Mouse (Mus musculus) liver, adult 2 months (tissue): Measurements from ENCODE around the gene C1qtnf5. TPM values are rescaled to one million over a fixed set of nuclear protein-coding genes. Genes with fewer than 3 reads are reported as not detected.
A peak's percentile ranks its signal among the peaks of the same experiment; 100 is the strongest.

Experiments
- DNase-seq: peaks from one replicate; pipeline ENCODE4 v3.0.0-alpha.2; 2011; ENCODE audit warnings: low read depth, low spot score; ENCODE audit errors: extremely low read depth
- H3K27ac ChIP-seq: fragments of 200-500 bp; replicated peaks from 2 replicates; pipeline ENCODE4 v1.5.1; 2012; ENCODE audit warnings: low read depth, mild to moderate bottlenecking, control low read depth, inconsistent platforms, low read length; ENCODE audit not compliant: insufficient read depth
- H3K27me3 ChIP-seq: fragments of 200-500 bp; 2 replicates; pipeline ENCODE4 v1.6.1; 2012; ENCODE audit warnings: mild to moderate bottlenecking, moderate library complexity, low read length, inconsistent platforms; ENCODE audit not compliant: control insufficient read depth, insufficient read depth
- H3K36me3 ChIP-seq: fragments of 200-500 bp; 2 replicates; pipeline ENCODE4 v1.6.1; 2012; ENCODE audit warnings: low read length, inconsistent platforms; ENCODE audit not compliant: control insufficient read depth, insufficient read depth
- H3K4me1 ChIP-seq: fragments of 200-500 bp; 2 replicates; pipeline ENCODE4 v1.6.1; 2011; ENCODE audit warnings: low read length; ENCODE audit not compliant: control insufficient read depth, insufficient read depth
- H3K4me3 ChIP-seq: fragments of 200-500 bp; 2 replicates; pipeline ENCODE4 v1.5.1; 2011; ENCODE audit warnings: low read depth, mild to moderate bottlenecking, control low read depth, low read length, moderate library complexity; ENCODE audit not compliant: insufficient read depth
- H3K79me2 ChIP-seq: fragments of 200-500 bp; 2 replicates; pipeline ENCODE4 v1.6.1; 2012; ENCODE audit warnings: inconsistent platforms, mild to moderate bottlenecking, low read length, moderate library complexity; ENCODE audit not compliant: control insufficient read depth, insufficient read depth
- H3K9ac ChIP-seq: fragments of 200-500 bp; 2 replicates; pipeline ENCODE4 v1.6.1; 2012; ENCODE audit warnings: low read depth, mild to moderate bottlenecking, control low read depth, inconsistent platforms, low read length
- CTCF ChIP-seq: fragments of 200-500 bp; IDR thresholded peaks from 2 replicates; pipeline ENCODE4 v1.5.1; 2011; ENCODE audit warnings: low read depth, low read length, control low read depth
- POLR2A ChIP-seq: fragments of 200-500 bp; IDR thresholded peaks from 2 replicates; pipeline ENCODE4 v1.6.1; 2011; ENCODE audit warnings: low read length, control low read depth; ENCODE audit not compliant: insufficient read depth; ENCODE audit errors: extremely low read depth
- WGBS: fragments of 180-500 bp; shearing (Covaris S2); methylation state at CpG from one replicate; pipeline ENCODE4 v1.1.7; 2018; 5-methylcytosine and 5-hydroxymethylcytosine counted together
- polyA plus RNA-seq: library from polyadenylated mRNA; depleted of rRNA; stranded (reverse); fragments of >200 nt; gene quantifications from 2 replicates; pipeline ENCODE4 v1.2.3, GENCODE M21; 2012
- total RNA-seq: library from RNA; depleted of rRNA; stranded (reverse); fragments of >200 nt; gene quantifications from 2 replicates; pipeline ENCODE4 v1.2.3, GENCODE M21; 2014

C1qtnf5 gene
- total and polyA plus RNA-seq, 2 experiments, result 3.0 to 5.7 TPM

- Histone ChIP-seq H3K4me1 (no peaks in the 10 kb centered on the region), H3K27ac (no peak overlapping the region), H3K79me2 (peaks cover 5% of the 10 kb centered on the region; the same call in 1 of the 2 replicates), H3K27me3 (no peaks in the 10 kb centered on the region), H3K36me3 (no peaks in the 10 kb centered on the region), H3K4me3 (no peak overlapping the region), H3K9ac (no peak overlapping the region)
- WGBS, result 90% methylated on average over 10 of the region's 10 CpGs
- DNase-seq, result no peak
- TF ChIP-seq CTCF (no peak), POLR2A (no peak)
Observed at GRCm38 (mm10) chr9:44105781-44106180, 1.3 kb upstream of the C1qtnf5 start.

GRCm38 (mm10) chr9:44106182-44106581 is 863 bp upstream of the C1qtnf5 start:
- Histone ChIP-seq H3K79me2 (peaks cover 5% of the 10 kb centered on the region; the same call in 1 of the 2 replicates), H3K27me3 (no peaks in the 10 kb centered on the region), H3K36me3 (no peaks in the 10 kb centered on the region), H3K4me1 (no peaks in the 10 kb centered on the region), H3K27ac (no peak overlapping the region), H3K9ac (no peak overlapping the region), H3K4me3 (no peak overlapping the region)
- TF ChIP-seq CTCF (no peak), POLR2A (no peak)
- WGBS, result 86% methylated on average over 7 of the region's 7 CpGs
- no peak for DNase-seq

GRCm38 (mm10) chr9:44106596-44106995 is 449 bp upstream of the C1qtnf5 start:
- Histone ChIP-seq H3K9ac (no peak overlapping the region), H3K27me3 (no peaks in the 10 kb centered on the region), H3K4me3 (no peak overlapping the region), H3K36me3 (no peaks in the 10 kb centered on the region), H3K4me1 (no peaks in the 10 kb centered on the region), H3K27ac (no peak overlapping the region), H3K79me2 (peaks cover 5% of the 10 kb centered on the region; the same call in 1 of the 2 replicates)
- 87% methylated on average over 4 of the region's 4 CpGs for WGBS
- TF ChIP-seq POLR2A (no peak), CTCF (no peak)
- DNase-seq, result no peak

GRCm38 (mm10) chr9:44107557-44108179 is 623 bp downstream of the C1qtnf5 start:
- Histone ChIP-seq H3K4me3 (peak overlapping the region; percentile 32; the same call in 1 of the 2 replicates), H3K4me1 (peaks cover 2% of the 10 kb centered on the region; the same call in 1 of the 2 replicates), H3K36me3 (no peaks in the 10 kb centered on the region), H3K27ac (peak overlapping the region; percentile 6; the same call in 1 of the 2 replicates), H3K79me2 (peaks cover 5% of the 10 kb centered on the region; the same call in 1 of the 2 replicates), H3K27me3 (no peaks in the 10 kb centered on the region), H3K9ac (peak overlapping the region; percentile 28)
- WGBS, result 81% methylated on average over 25 of the region's 25 CpGs
- TF ChIP-seq POLR2A (no peak), CTCF (peak; percentile 34; the same call in 1 of the 2 replicates)
- no peak for DNase-seq

GRCm38 (mm10) chr9:44108269-44109055 is 1.4 kb downstream of the C1qtnf5 start:
- Histone ChIP-seq H3K4me1 (peaks cover 3% of the 10 kb centered on the region; the same call in 1 of the 2 replicates), H3K36me3 (no peaks in the 10 kb centered on the region)

More at GRCm38 (mm10) chr9:44108269-44109055, 1.4 kb downstream of the C1qtnf5 start:
- Histone ChIP-seq H3K4me3 (no peak overlapping the region), H3K27me3 (no peaks in the 10 kb centered on the region), H3K9ac (no peak overlapping the region), H3K79me2 (peaks cover 5% of the 10 kb centered on the region; the same call in 1 of the 2 replicates), H3K27ac (no peak overlapping the region)
- no peak for DNase-seq
- 88% methylated on average over 31 of the region's 31 CpGs for WGBS
- no peak for TF ChIP-seq CTCF
